Mouse (Mus musculus) adrenal gland, postnatal 10 days (tissue): Measurements from ENCODE around the gene Zfp605. TPM values are rescaled to one million over a fixed set of nuclear protein-coding genes. Genes with fewer than 3 reads are reported as not detected.
"Not testable (repeated sequence)": the region's sequence is repeated elsewhere in the genome, so short reads cannot be mapped to it uniquely, and the experiment has no call there.

Experiments used
- DNase-seq: peaks from one replicate; pipeline ENCODE4 v3.0.0; 2021; ENCODE audit warnings: mixed read lengths
- long read RNA-seq, 2 experiments: library from polyadenylated mRNA; stranded (forward); transcript quantifications; one replicate each; pipeline ENCODE4 v2.0.0; 2021
- total RNA-seq, 2 experiments: library from RNA; stranded (reverse); gene quantifications; 2 replicates each; pipeline ENCODE4 v1.2.3; 2021

Zfp605 gene
- total RNA-seq, result 1 to 10 TPM; 3.8 to 5.1 TPM
- long read RNA-seq, experiment 1, partial matches to known transcripts, result 0 of 3 reads
- long read RNA-seq, experiment 1, other reads (novel, unspliced or antisense), result 2 of 3 reads
- long read RNA-seq, experiment 2, partial matches to known transcripts, result 0 of 1 reads
- long read RNA-seq, experiment 2, other reads (novel, unspliced or antisense), result 0 of 1 reads

- DNase-seq, result peak; percentile 92
These were observed at the start of gene Zfp605 for GRCm38 (mm10) chr5:110109991-110110441. Gene Zfp605 (plus strand): TSS chr5:110110092.

- not testable (repeated sequence) for DNase-seq
These were observed 37.5 kb upstream of the Zfp605 start, which contains the start of gene Gm17655 for GRCm38 (mm10) chr5:110072413-110072812. Gene Gm17655 (minus strand): TSS chr5:110072513.

- DNase-seq, result no peak
These were observed 26.9 kb upstream of the Zfp605 start for GRCm38 (mm10) chr5:110082961-110083360.

GRCm38 (mm10) chr5:110086161-110086866 is 23.6 kb upstream of the Zfp605 start:
- DNase-seq, result no peak

GRCm38 (mm10) chr5:110091546-110091945 is 18.3 kb upstream of the Zfp605 start:
- no peak for DNase-seq

GRCm38 (mm10) chr5:110094030-110094846 is 15.7 kb upstream of the Zfp605 start, which contains the start of gene Gm35315:
Gene Gm35315 (minus strand): TSS chr5:110094420.
- DNase-seq, result peak; percentile 87

GRCm38 (mm10) chr5:110094847-110095213 is 15.1 kb upstream of the Zfp605 start:
- no peak for DNase-seq

GRCm38 (mm10) chr5:110098991-110099477 is 10.9 kb upstream of the Zfp605 start:
- DNase-seq, result no peak

- DNase-seq, result no peak
These were observed 10.0 kb upstream of the Zfp605 start, which contains the start of gene Plcxd1 for GRCm38 (mm10) chr5:110099656-110100580. Gene Plcxd1 (plus strand): TSS chr5:110099969.

- peak; percentile 12 for DNase-seq
These were observed 8.8 kb upstream of the Zfp605 start for GRCm38 (mm10) chr5:110100921-110101631.

GRCm38 (mm10) chr5:110101716-110102347 is 8.1 kb upstream of the Zfp605 start:
- peak; percentile 35 for DNase-seq

GRCm38 (mm10) chr5:110102429-110102828 is 7.5 kb upstream of the Zfp605 start:
- no peak for DNase-seq

GRCm38 (mm10) chr5:110102853-110103625 is 6.9 kb upstream of the Zfp605 start:
- no peak for DNase-seq

- DNase-seq, result no peak
These were observed 5.8 kb upstream of the Zfp605 start for GRCm38 (mm10) chr5:110103901-110104615.

GRCm38 (mm10) chr5:110104616-110105380 is 5.1 kb upstream of the Zfp605 start:
- DNase-seq, result peak; percentile 7

- peak; percentile 6 for DNase-seq
These were observed 3.6 kb upstream of the Zfp605 start for GRCm38 (mm10) chr5:110106140-110106871.

GRCm38 (mm10) chr5:110106901-110107564 is 2.9 kb upstream of the Zfp605 start:
- DNase-seq, result no peak
